Mouse (Mus musculus) bone marrow macrophage, adult 2 months (primary cell): ENCODE measurements at regions not wholly inside any gene's neighbourhood (a gene's known extent, or its start where the extent isn't known, plus 50 kb on each side); places are given as distances from the start of the nearest gene placed in this dataset.

Experiments used
- CTCF ChIP-seq: IDR thresholded peaks from 2 replicates; pipeline ENCODE4 v1.5.1; 2012; ENCODE audit warnings: low read depth, mild to moderate bottlenecking, low read length, moderate library complexity
- POLR2A ChIP-seq: IDR thresholded peaks from 2 replicates; pipeline ENCODE4 v1.6.1; 2012; ENCODE audit warnings: mild to moderate bottlenecking, low read depth, low read length, borderline replicate concordance

DNA sequence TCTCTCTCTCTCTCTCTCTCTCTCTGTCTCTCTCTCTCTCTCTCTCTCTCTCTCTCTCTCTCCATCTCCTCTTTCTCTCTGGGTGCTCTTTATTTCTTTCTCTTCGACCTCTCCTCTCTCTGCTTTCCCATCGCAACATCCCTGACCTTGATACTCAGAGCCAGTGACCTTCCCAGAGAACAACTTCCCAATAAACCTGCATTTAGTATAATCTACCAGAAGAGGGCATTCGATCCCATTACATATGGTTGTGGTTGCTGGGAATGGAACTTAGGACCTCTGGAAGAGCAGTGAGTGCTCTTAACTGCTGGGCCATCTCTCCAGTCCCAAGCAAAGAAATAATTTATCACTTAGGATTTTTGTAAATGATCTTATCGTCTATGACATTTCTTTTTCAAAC lies 127.2 kb upstream of the Slc4a7 start:
- TF ChIP-seq CTCF (no peak), POLR2A (no peak)
